Mouse (Mus musculus) hindbrain, embryonic 14.5 days (tissue): ENCODE results near the gene D16Ertd472e. TPM values are rescaled to one million over a fixed set of nuclear protein-coding genes. Genes with fewer than 3 reads are reported as not detected.
"Not testable (repeated sequence)": the region's sequence is repeated elsewhere in the genome, so short reads cannot be mapped to it uniquely, and the experiment has no call there.

Experiments
- ATAC-seq: fragments of 200-750 bp; cut with Nextera tagmentation; 2 replicates; pipeline ENCODE4 v1.8.0; 2017; ENCODE audit warnings: moderate number of reproducible peaks, mild to moderate bottlenecking, moderate TSS enrichment, moderate library complexity; ENCODE audit not compliant: low FRiP score
- DNase-seq: peaks from one replicate; pipeline ENCODE4 v3.0.0-alpha.2; 2015; ENCODE audit warnings: low spot score
- H3K27ac ChIP-seq: fragments of 300-500 bp; sonication (generic); 2 replicates; pipeline ENCODE4 v1.5.1; 2014; ENCODE audit warnings: mild to moderate bottlenecking, moderate library complexity
- H3K27me3 ChIP-seq: fragments of 300-500 bp; sonication (generic); 2 replicates; pipeline ENCODE4 v1.6.1; 2014; ENCODE audit warnings: mild to moderate bottlenecking, low read length, mixed read lengths; ENCODE audit not compliant: control insufficient read depth, insufficient read depth
- H3K36me3 ChIP-seq: fragments of 300-500 bp; sonication (generic); replicated peaks from 2 replicates; pipeline ENCODE4 v1.6.1; 2014; ENCODE audit not compliant: control insufficient read depth, insufficient read depth
- H3K4me1 ChIP-seq: fragments of 300-500 bp; sonication (generic); replicated peaks from 2 replicates; pipeline ENCODE4 v1.6.1; 2014; ENCODE audit warnings: antibody characterized with exemption, low read length, mixed read lengths; ENCODE audit not compliant: control insufficient read depth, insufficient read depth
- H3K4me2 ChIP-seq: fragments of 300-500 bp; sonication (generic); replicated peaks from 2 replicates; pipeline ENCODE4 v1.6.1; 2014; ENCODE audit warnings: mild to moderate bottlenecking, moderate library complexity
- H3K4me3 ChIP-seq: fragments of 300-500 bp; sonication (generic); replicated peaks from 2 replicates; pipeline ENCODE4 v1.5.1; 2014; ENCODE audit warnings: mild to moderate bottlenecking, low read length
- H3K9ac ChIP-seq: fragments of 300-500 bp; sonication (generic); 2 replicates; pipeline ENCODE4 v1.6.1; 2014
- H3K9me3 ChIP-seq: fragments of 300-500 bp; sonication (generic); 2 replicates; pipeline ENCODE4 v1.6.1; 2016; ENCODE audit warnings: low read length; ENCODE audit not compliant: control insufficient read depth
- WGBS: fragments of 180-500 bp; shearing (Covaris S2); extraction: QIAGEN DNeasy Blood & Tissue Kit; methylation state at CpG from one replicate; pipeline ENCODE4 v1.1.7; 2014; 5-methylcytosine and 5-hydroxymethylcytosine counted together
- polyA plus RNA-seq: library from polyadenylated mRNA; unstranded; fragments of >200 nt; fragmentation: Nextera tagmentation; extraction: Ambion mirVana; gene quantifications from 2 replicates; pipeline ENCODE4 v1.2.1, GENCODE M21; 2014

D16Ertd472e gene
- polyA plus RNA-seq, 1 experiment from 2014 or later = 7.1 TPM

DNA sequence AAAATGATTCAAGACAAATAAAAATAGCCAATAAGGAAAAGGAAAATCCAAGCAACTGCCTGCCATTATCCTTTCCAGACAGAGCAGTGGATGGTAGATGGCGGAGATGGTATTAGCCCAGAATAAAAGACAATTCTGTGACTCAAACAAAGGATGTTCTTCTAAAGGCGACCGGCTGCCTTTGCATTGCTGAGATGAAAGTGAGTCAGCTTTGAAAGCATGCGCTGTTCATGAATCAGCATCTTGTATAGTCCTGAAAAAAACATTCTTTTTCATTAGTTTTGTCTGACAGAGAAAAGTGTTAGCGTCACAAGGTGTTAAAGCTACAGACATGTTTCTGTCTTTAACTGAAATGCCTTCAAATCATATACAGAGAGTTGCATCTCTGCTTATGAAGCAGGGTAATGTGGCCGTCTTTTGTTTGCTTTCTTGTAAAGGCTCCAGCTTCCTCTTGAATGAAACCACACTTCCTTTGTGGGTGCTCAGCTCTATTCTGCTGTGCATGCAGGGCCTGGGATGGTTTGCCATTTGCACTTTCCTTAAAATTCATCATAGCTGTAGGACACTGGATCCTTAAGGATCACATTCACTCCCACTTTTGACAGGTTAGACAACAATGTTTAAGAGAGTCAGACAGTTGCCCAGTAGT lies 44.4 kb downstream of the D16Ertd472e start:
- no peaks in the 10 kb centered on the region for H3K4me1 ChIP-seq
- H3K36me3 ChIP-seq = no peaks in the 10 kb centered on the region
- no peaks in the 10 kb centered on the region for H3K27me3 ChIP-seq
- no peaks in the 10 kb centered on the region for H3K9me3 ChIP-seq
- DNase-seq = no peak
- no peak overlapping the region for H3K27ac ChIP-seq
- H3K4me3 ChIP-seq = no peak overlapping the region
- no peak overlapping the region for H3K9ac ChIP-seq
- ATAC-seq = no peak
- WGBS = 30% methylated on average over 6 of the region's 6 CpGs
- H3K4me2 ChIP-seq = no peak overlapping the region

DNA sequence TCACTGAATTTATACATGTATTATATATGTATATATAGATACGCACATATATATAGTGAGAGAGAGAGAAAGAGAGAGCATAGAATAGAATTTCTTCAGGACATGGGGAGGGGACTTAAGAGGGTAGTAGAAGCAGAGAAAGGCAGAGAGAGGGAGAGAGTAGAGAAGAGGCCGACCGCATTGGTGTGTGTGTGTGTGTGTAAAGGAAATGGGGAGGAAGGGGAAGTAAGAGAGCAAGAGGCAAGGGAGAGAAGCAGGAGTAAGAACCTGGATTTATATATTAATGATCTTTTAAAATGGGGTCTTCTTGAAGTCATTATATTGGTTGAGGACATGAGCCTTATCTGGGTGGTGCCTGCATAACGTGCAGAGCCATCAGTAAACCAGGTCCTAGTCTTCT lies 53.5 kb downstream of the D16Ertd472e start:
- Histone ChIP-seq H3K27ac (no peak overlapping the region), H3K4me3 (no peak overlapping the region), H3K36me3 (no peaks in the 10 kb centered on the region), H3K9me3 (no peaks in the 10 kb centered on the region), H3K4me2 (no peak overlapping the region), H3K27me3 (no peaks in the 10 kb centered on the region), H3K4me1 (no peaks in the 10 kb centered on the region), H3K9ac (no peak overlapping the region)
- 94% methylated on average over 4 of the region's 4 CpGs for WGBS
- DNase-seq (no peak), ATAC-seq (no peak)

DNA sequence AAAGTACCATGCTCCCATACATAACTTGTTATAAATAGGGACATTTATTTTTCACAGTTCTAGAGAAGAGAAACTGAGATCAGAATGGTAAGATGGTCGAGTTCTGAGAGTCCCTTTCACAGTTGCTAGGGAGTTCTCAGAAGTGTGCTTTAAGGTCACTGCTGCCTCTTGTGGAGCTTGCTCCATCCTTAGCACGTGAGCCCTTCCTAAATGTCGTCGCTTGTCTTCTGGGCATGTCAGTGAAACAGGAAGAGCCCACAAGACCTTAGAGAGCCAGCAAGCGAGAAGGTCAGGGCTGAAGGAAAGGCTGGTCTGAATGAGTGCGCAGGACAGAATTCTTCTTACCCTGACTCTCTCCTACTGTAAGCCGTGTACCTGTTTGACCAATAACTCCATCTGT lies 57.8 kb downstream of the D16Ertd472e start:
- Histone ChIP-seq H3K27me3 (no peaks in the 10 kb centered on the region), H3K4me3 (no peak overlapping the region), H3K4me1 (no peaks in the 10 kb centered on the region), H3K36me3 (no peaks in the 10 kb centered on the region), H3K4me2 (no peak overlapping the region), H3K9me3 (no peaks in the 10 kb centered on the region), H3K27ac (no peak overlapping the region), H3K9ac (no peak overlapping the region)
- no peak for DNase-seq
- no peak for ATAC-seq
- 77% methylated on average over 7 of the region's 7 CpGs for WGBS

DNA sequence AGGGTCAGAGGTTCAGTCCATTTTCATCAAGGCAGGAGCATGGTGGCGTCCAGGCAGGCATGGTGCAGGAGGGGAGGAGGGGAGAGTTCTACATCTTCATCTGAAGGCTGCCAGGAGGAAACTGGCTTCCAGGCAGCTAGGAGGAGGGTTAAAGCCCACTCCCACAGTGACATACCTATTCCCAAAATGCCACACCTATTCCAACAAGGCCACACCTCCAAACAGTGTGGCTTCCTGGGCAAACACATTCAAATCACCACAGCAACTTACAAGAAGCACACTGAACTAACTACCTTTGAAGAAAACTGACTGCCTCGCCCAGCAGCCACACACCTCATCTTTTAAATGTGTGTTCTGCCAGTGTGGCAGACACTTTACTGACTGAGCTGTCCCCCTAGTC lies 59.3 kb downstream of the D16Ertd472e start:
- DNase-seq (no peak), ATAC-seq (no peak)
- Histone ChIP-seq H3K36me3 (no peaks in the 10 kb centered on the region), H3K4me3 (no peak overlapping the region), H3K4me2 (no peak overlapping the region), H3K27me3 (no peaks in the 10 kb centered on the region), H3K9me3 (no peaks in the 10 kb centered on the region), H3K27ac (no peak overlapping the region), H3K9ac (no peak overlapping the region), H3K4me1 (no peaks in the 10 kb centered on the region)
- whole genome bisulfite sequencing = 85% methylated on average over 2 of the region's 2 CpGs

DNA sequence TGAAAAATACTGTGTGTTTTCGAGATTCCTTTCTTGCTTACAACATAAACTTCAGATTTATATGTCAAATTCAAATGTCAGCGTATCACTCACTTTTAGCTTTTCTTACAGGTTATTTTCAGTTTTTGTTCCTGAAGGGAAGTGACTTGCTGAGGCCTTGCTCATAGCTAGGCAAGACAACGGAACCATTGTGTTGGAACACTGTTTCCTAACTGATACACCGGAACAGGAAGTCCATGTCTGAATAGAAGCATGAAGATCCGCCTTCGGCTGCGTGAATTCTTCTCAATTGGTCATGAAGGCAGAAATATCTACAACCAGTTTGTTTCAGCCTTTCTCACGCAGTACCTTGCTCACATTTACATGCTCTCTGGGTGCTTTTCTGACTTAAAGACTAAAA lies 65.0 kb downstream of the D16Ertd472e start:
- H3K27ac ChIP-seq = no peak overlapping the region
- ATAC-seq (no peak), DNase-seq (no peak)
- H3K4me1 ChIP-seq = no peaks in the 10 kb centered on the region
- H3K9me3 ChIP-seq = no peaks in the 10 kb centered on the region
- WGBS = 86% methylated on average over 8 of the region's 8 CpGs
- no peak overlapping the region for H3K4me2 ChIP-seq
- H3K36me3 ChIP-seq = no peaks in the 10 kb centered on the region
- H3K9ac ChIP-seq = no peak overlapping the region
- H3K27me3 ChIP-seq = no peaks in the 10 kb centered on the region
- H3K4me3 ChIP-seq = no peak overlapping the region

DNA sequence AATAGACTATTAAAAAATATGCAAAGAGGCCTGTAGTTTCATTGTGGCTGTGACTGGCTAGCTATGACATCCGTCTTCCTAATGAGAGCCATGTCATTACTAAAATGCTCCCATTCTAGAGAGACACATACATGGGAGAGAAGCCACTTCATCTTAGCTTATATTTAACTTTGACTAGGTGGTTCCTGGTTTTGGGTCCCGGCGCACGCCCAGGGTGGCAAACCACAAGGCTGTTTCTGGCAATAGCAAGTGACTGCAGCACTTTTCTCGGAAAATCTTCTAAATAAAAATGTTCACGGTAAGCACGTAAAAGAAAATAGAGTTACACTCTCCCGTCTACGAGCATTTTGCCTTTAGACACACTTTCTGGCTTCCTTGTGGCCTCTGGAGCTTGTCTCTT lies 74.0 kb downstream of the D16Ertd472e start:
- DNase-seq (no peak), ATAC-seq (no peak)
- 89% methylated on average over 9 of the region's 9 CpGs for WGBS
- Histone ChIP-seq H3K27me3 (no peaks in the 10 kb centered on the region), H3K4me3 (no peak overlapping the region), H3K36me3 (no peaks in the 10 kb centered on the region), H3K9me3 (no peaks in the 10 kb centered on the region), H3K4me1 (no peaks in the 10 kb centered on the region), H3K9ac (no peak overlapping the region), H3K27ac (no peak overlapping the region), H3K4me2 (no peak overlapping the region)

DNA sequence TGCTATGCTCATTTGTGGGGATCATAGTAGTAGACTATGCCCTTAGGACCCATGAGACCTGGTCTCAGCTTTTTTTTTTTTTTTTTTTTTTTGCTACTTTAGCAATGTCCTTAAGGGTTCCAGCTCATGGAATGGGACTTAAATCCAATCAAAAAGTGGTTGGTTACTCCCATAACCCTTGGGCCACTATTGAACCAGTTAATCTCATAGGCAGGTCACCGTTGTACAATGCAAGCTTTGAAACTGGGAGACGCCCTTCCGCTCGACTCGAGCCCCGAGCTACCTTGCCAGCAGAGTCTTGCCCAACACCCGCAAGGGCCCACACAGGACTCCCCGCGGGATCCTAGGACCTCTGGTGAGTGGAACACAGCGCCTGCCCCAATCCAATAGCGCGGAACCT lies 83.8 kb downstream of the D16Ertd472e start:
- not testable (repeated sequence) for H3K9me3 ChIP-seq, H3K36me3 ChIP-seq, H3K4me2 ChIP-seq, H3K27ac ChIP-seq, H3K9ac ChIP-seq, ATAC-seq, DNase-seq, H3K4me3 ChIP-seq, H3K27me3 ChIP-seq, H3K4me1 ChIP-seq
- WGBS = 97% methylated on average over 12 of the region's 12 CpGs

DNA sequence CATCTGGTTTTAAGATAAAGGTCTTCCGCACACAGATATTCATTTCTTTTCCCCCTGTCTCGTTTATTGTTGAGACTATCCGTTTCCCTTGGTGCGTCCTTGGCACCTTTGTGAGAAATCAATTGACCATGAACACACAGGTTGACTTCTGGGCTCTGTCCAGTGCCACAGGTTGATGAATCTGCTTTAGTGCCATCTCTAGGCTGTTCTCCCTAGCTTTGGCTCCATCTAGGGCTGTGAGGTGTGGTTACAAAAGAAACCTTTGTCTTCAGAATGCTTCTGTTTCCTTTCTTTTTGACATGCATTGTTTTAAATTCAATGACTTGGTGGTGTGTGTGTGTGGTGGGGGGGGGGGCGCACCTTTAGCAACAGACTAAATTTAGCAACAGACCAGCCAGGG lies 85.7 kb downstream of the D16Ertd472e start:
- H3K4me2 ChIP-seq = peak overlapping the region; percentile 36
- H3K4me1 ChIP-seq = no peaks in the 10 kb centered on the region
- H3K9ac ChIP-seq = no peak overlapping the region
- 51% methylated on average over 5 of the region's 5 CpGs for WGBS
- no peak overlapping the region for H3K27ac ChIP-seq
- H3K9me3 ChIP-seq = no peaks in the 10 kb centered on the region
- no peak for ATAC-seq
- DNase-seq = no peak
- no peak overlapping the region for H3K4me3 ChIP-seq
- no peaks in the 10 kb centered on the region for H3K36me3 ChIP-seq
- H3K27me3 ChIP-seq = no peaks in the 10 kb centered on the region
